Mouse (Mus musculus): ENCODE results near the gene Ube2t. TPM values are rescaled to one million over a fixed set of nuclear protein-coding genes. Genes with fewer than 3 reads are reported as not detected.

Gene Ube2t
- 54.3 and 60.7 TPM in 2 replicates for total RNA-seq (2014; fragmentation: Nextera tagmentation)
- total RNA-seq (2017) = 65.9 and 72.6 TPM in 2 replicates
- 12.1 and 14.1 TPM in 2 replicates for polyA plus RNA-seq (2012)

- ATAC-seq (ENCODE audit: extremely low read depth, insufficient number of reproducible peaks, low FRiP score, poor library complexity, severe bottlenecking) (peak; percentile 95), DNase-seq (ENCODE audit: low spot score) (peak; percentile 92)
- H3K27me3 ChIP-seq (ENCODE audit: insufficient read depth, low read length) = no peaks in the 10 kb centered on the region
- peak within 1 kb of the TSS; percentile 79 for H3K4me3 ChIP-seq (ENCODE audit: low read depth, low read length)
- no peaks in the 10 kb centered on the region for H3K9me3 ChIP-seq (replicated peaks)
- TF ChIP-seq POLR2AphosphoS5 (IDR thresholded peaks at IDR 0.05; ENCODE audit: insufficient replicate concordance, low read depth, low read length) = no peak
- TF ChIP-seq GATA2 (IDR thresholded peaks at IDR 0.05; ENCODE audit: borderline replicate concordance, low read depth, low read length) = no peak
- TF ChIP-seq CTCF (IDR thresholded peaks at IDR 0.05; ENCODE audit: low read depth, low read length) = no peak
- no peak for TF ChIP-seq TAL1 (conservative IDR thresholded peaks at IDR 0.05; ENCODE audit: low read depth, low read length)
- TF ChIP-seq GATA1 (IDR thresholded peaks at IDR 0.05; ENCODE audit: borderline replicate concordance, low read length) = no peak
- H3K36me3 ChIP-seq (replicated peaks) = peaks cover 28% of the 10 kb centered on the region
- peaks cover 37% of the 10 kb centered on the region for H3K4me1 ChIP-seq (ENCODE audit: insufficient read depth, low read depth, low read length)
Measured at GRCm38 (mm10) chr1:134962053-134962803, at the start of gene Ube2t. TSS of gene Ube2t (plus strand) at chr1:134962565.

- Histone ChIP-seq H3K4me1 (ENCODE audit: insufficient read depth, low read depth, low read length) (no peaks in the 10 kb centered on the region), H3K9me3 (replicated peaks) (no peaks in the 10 kb centered on the region), H3K27me3 (ENCODE audit: insufficient read depth, low read length) (no peaks in the 10 kb centered on the region), H3K36me3 (replicated peaks) (no peaks in the 10 kb centered on the region), H3K4me3 (ENCODE audit: low read depth, low read length) (no peak overlapping the region)
- TF ChIP-seq GATA2 (IDR thresholded peaks at IDR 0.05; ENCODE audit: borderline replicate concordance, low read depth, low read length) = no peak
- no peak for TF ChIP-seq GATA1 (IDR thresholded peaks at IDR 0.05; ENCODE audit: borderline replicate concordance, low read length)
- no peak for TF ChIP-seq CTCF (IDR thresholded peaks at IDR 0.05; ENCODE audit: low read depth, low read length)
- no peak for TF ChIP-seq TAL1 (conservative IDR thresholded peaks at IDR 0.05; ENCODE audit: low read depth, low read length)
- TF ChIP-seq POLR2AphosphoS5 (IDR thresholded peaks at IDR 0.05; ENCODE audit: insufficient replicate concordance, low read depth, low read length) = no peak
- DNase-seq (ENCODE audit: low spot score) (no peak), ATAC-seq (ENCODE audit: extremely low read depth, insufficient number of reproducible peaks, low FRiP score, poor library complexity, severe bottlenecking) (no peak)
Measured at GRCm38 (mm10) chr1:134913535-134913934, 48.8 kb upstream of the Ube2t start.

- H3K4me1 ChIP-seq (ENCODE audit: insufficient read depth, low read depth, low read length) = no peaks in the 10 kb centered on the region
- TF ChIP-seq TAL1 (conservative IDR thresholded peaks at IDR 0.05; ENCODE audit: low read depth, low read length) = no peak
- TF ChIP-seq POLR2AphosphoS5 (IDR thresholded peaks at IDR 0.05; ENCODE audit: insufficient replicate concordance, low read depth, low read length) = no peak
- TF ChIP-seq CTCF (IDR thresholded peaks at IDR 0.05; ENCODE audit: low read depth, low read length) = no peak
- TF ChIP-seq GATA1 (IDR thresholded peaks at IDR 0.05; ENCODE audit: borderline replicate concordance, low read length) = no peak
- no peak for TF ChIP-seq GATA2 (IDR thresholded peaks at IDR 0.05; ENCODE audit: borderline replicate concordance, low read depth, low read length)
- ATAC-seq (ENCODE audit: extremely low read depth, insufficient number of reproducible peaks, low FRiP score, poor library complexity, severe bottlenecking) = no peak
- no peak overlapping the region for H3K4me3 ChIP-seq (ENCODE audit: low read depth, low read length)
- DNase-seq (ENCODE audit: low spot score) = no peak
- H3K36me3 ChIP-seq (replicated peaks) = no peaks in the 10 kb centered on the region
- no peaks in the 10 kb centered on the region for H3K9me3 ChIP-seq (replicated peaks)
- no peaks in the 10 kb centered on the region for H3K27me3 ChIP-seq (ENCODE audit: insufficient read depth, low read length)
Measured at GRCm38 (mm10) chr1:134915421-134915820, 46.9 kb upstream of the Ube2t start.

- peaks cover 5% of the 10 kb centered on the region for H3K4me1 ChIP-seq (ENCODE audit: insufficient read depth, low read depth, low read length)
- H3K9me3 ChIP-seq (replicated peaks) = no peaks in the 10 kb centered on the region
- TF ChIP-seq GATA1 (IDR thresholded peaks at IDR 0.05; ENCODE audit: borderline replicate concordance, low read length) = no peak
- DNase-seq (ENCODE audit: low spot score) = no peak
- no peaks in the 10 kb centered on the region for H3K36me3 ChIP-seq (replicated peaks)
- H3K4me3 ChIP-seq (ENCODE audit: low read depth, low read length) = no peak overlapping the region
- ATAC-seq (ENCODE audit: extremely low read depth, insufficient number of reproducible peaks, low FRiP score, poor library complexity, severe bottlenecking) = no peak
- H3K27me3 ChIP-seq (ENCODE audit: insufficient read depth, low read length) = no peaks in the 10 kb centered on the region
Measured at GRCm38 (mm10) chr1:134919010-134919409, 43.4 kb upstream of the Ube2t start.

- no peak for TF ChIP-seq TAL1 (conservative IDR thresholded peaks at IDR 0.05; ENCODE audit: low read depth, low read length)
- TF ChIP-seq GATA1 (IDR thresholded peaks at IDR 0.05; ENCODE audit: borderline replicate concordance, low read length) = no peak
- no peak for TF ChIP-seq CTCF (IDR thresholded peaks at IDR 0.05; ENCODE audit: low read depth, low read length)
- TF ChIP-seq GATA2 (IDR thresholded peaks at IDR 0.05; ENCODE audit: borderline replicate concordance, low read depth, low read length) = no peak
- TF ChIP-seq POLR2AphosphoS5 (IDR thresholded peaks at IDR 0.05; ENCODE audit: insufficient replicate concordance, low read depth, low read length) = no peak
- Histone ChIP-seq H3K4me3 (ENCODE audit: low read depth, low read length) (no peak overlapping the region), H3K27me3 (ENCODE audit: insufficient read depth, low read length) (no peaks in the 10 kb centered on the region), H3K9me3 (replicated peaks) (no peaks in the 10 kb centered on the region), H3K4me1 (ENCODE audit: insufficient read depth, low read depth, low read length) (no peaks in the 10 kb centered on the region), H3K36me3 (replicated peaks) (peaks cover 7% of the 10 kb centered on the region)
- ATAC-seq (ENCODE audit: extremely low read depth, insufficient number of reproducible peaks, low FRiP score, poor library complexity, severe bottlenecking) (no peak), DNase-seq (ENCODE audit: low spot score) (no peak)
Measured at GRCm38 (mm10) chr1:134932431-134932830, 29.9 kb upstream of the Ube2t start.

GRCm38 (mm10) chr1:134936335-134936734 is 26.0 kb upstream of the Ube2t start:
- no peak for DNase-seq (ENCODE audit: low spot score)
- H3K27me3 ChIP-seq (ENCODE audit: insufficient read depth, low read length) = no peaks in the 10 kb centered on the region
- TF ChIP-seq POLR2AphosphoS5 (IDR thresholded peaks at IDR 0.05; ENCODE audit: insufficient replicate concordance, low read depth, low read length) (no peak), GATA1 (IDR thresholded peaks at IDR 0.05; ENCODE audit: borderline replicate concordance, low read length) (no peak), GATA2 (IDR thresholded peaks at IDR 0.05; ENCODE audit: borderline replicate concordance, low read depth, low read length) (no peak), TAL1 (conservative IDR thresholded peaks at IDR 0.05; ENCODE audit: low read depth, low read length) (no peak), CTCF (IDR thresholded peaks at IDR 0.05; ENCODE audit: low read depth, low read length) (no peak)
- H3K36me3 ChIP-seq (replicated peaks) = peaks cover 8% of the 10 kb centered on the region
- no peaks in the 10 kb centered on the region; the same call in 1 of the 2 replicates for H3K4me1 ChIP-seq (ENCODE audit: insufficient read depth, low read depth, low read length)
- H3K4me3 ChIP-seq (ENCODE audit: low read depth, low read length) = no peak overlapping the region
- H3K9me3 ChIP-seq (replicated peaks) = no peaks in the 10 kb centered on the region
- no peak for ATAC-seq (ENCODE audit: extremely low read depth, insufficient number of reproducible peaks, low FRiP score, poor library complexity, severe bottlenecking)
